Mouse (Mus musculus): ENCODE results near the gene Clmp. TPM values are rescaled to one million over a fixed set of nuclear protein-coding genes. Genes with fewer than 3 reads are reported as not detected.

Gene Clmp
- polyA plus RNA-seq, 1 experiment from 2014 or later, result 26.7 TPM

DNA sequence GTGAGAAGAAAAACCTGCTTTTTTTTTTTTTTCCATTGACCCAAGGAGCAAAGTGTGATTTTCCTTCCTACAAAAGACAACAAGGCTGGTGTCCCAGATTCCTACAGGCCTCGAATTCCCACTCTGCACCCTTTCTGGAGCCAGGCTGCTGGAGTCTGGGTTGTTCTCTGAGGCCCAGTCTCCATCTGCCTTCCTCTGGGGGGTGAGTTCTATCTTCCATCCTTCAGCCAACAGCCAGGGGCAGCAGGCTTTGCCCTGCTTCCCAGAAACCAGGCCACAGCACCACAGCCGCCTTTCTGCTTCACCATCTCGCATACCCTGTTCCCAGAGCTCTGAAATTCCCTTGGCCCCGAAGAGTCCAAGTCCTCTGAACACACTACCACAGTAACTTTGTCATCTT is 10.3 kb downstream of the Clmp start:
- Histone ChIP-seq H3K27me3 (replicated peaks) (no peaks in the 10 kb centered on the region), H3K4me1 (replicated peaks) (peaks cover 13% of the 10 kb centered on the region; the same call in 1 of the 2 replicates), H3K9ac (no peak overlapping the region), H3K4me2 (replicated peaks) (no peak overlapping the region), H3K9me3 (no peaks in the 10 kb centered on the region), H3K4me3 (replicated peaks) (no peak overlapping the region), H3K36me3 (no peaks in the 10 kb centered on the region), H3K27ac (no peak overlapping the region)
- ATAC-seq, result no peak
- WGBS, result 87% methylated on average over 4 of the region's 4 CpGs

DNA sequence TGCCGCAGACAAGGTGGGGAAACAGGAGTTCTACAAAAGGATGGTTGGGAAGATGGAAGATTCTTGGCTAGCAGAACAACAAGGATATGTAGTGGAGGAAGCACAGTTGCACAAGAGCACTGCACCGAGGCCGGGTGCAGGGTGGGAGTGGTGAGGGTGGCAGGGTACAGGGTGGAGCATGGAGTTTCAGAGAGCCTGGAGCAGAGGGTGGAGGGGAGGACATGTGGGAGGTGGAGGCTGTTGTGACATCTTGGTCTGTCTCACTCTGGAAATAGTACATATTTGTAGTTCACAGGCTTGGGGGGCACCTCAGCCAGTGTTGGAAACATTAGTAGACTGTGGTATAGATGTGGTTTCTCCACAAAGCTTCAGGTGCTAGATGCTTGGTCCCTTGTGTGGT is 13.4 kb downstream of the Clmp start:
- Histone ChIP-seq H3K27me3 (replicated peaks) (no peaks in the 10 kb centered on the region), H3K9ac (no peak overlapping the region), H3K27ac (no peak overlapping the region), H3K4me1 (replicated peaks) (no peaks in the 10 kb centered on the region), H3K4me2 (replicated peaks) (no peak overlapping the region), H3K9me3 (no peaks in the 10 kb centered on the region), H3K36me3 (no peaks in the 10 kb centered on the region), H3K4me3 (replicated peaks) (no peak overlapping the region)
- no peak for ATAC-seq
- WGBS, result 84% methylated on average over 3 of the region's 3 CpGs

GRCm38 (mm10) chr9:40700253-40700652 is 14.5 kb downstream of the Clmp start:
- H3K9me3 ChIP-seq, result no peaks in the 10 kb centered on the region
- no peak overlapping the region for H3K4me3 ChIP-seq (replicated peaks)
- no peak overlapping the region for H3K9ac ChIP-seq
- 84% methylated on average over 5 of the region's 5 CpGs for WGBS
- ATAC-seq, result no peak
- 0 out of 2 replicates have a peak, but pooled peaks cover 4% of the 10 kb centered on the region for H3K4me1 ChIP-seq (replicated peaks)
- H3K27me3 ChIP-seq (replicated peaks), result no peaks in the 10 kb centered on the region
- no peak overlapping the region for H3K4me2 ChIP-seq (replicated peaks)
- H3K27ac ChIP-seq, result no peak overlapping the region
- no peaks in the 10 kb centered on the region for H3K36me3 ChIP-seq

GRCm38 (mm10) chr9:40704364-40705276 is 18.9 kb downstream of the Clmp start:
- Histone ChIP-seq H3K27me3 (replicated peaks) (no peaks in the 10 kb centered on the region), H3K4me1 (replicated peaks) (peaks cover 18% of the 10 kb centered on the region), H3K4me3 (replicated peaks) (no peak overlapping the region), H3K9me3 (no peaks in the 10 kb centered on the region), H3K4me2 (replicated peaks) (no peak overlapping the region), H3K9ac (no peak overlapping the region), H3K36me3 (no peaks in the 10 kb centered on the region), H3K27ac (no peak overlapping the region)
- 34% methylated on average over 10 of the region's 10 CpGs for WGBS
- ATAC-seq, result no peak

GRCm38 (mm10) chr9:40708448-40709140 is 22.8 kb downstream of the Clmp start:
- Histone ChIP-seq H3K4me2 (replicated peaks) (no peak overlapping the region), H3K27me3 (replicated peaks) (no peaks in the 10 kb centered on the region), H3K27ac (no peak overlapping the region), H3K36me3 (no peaks in the 10 kb centered on the region), H3K9me3 (no peaks in the 10 kb centered on the region), H3K9ac (no peak overlapping the region), H3K4me3 (replicated peaks) (no peak overlapping the region), H3K4me1 (replicated peaks) (peaks cover 23% of the 10 kb centered on the region)
- ATAC-seq, result no peak
- WGBS, result 66% methylated on average over 12 of the region's 12 CpGs

- Histone ChIP-seq H3K4me3 (replicated peaks) (no peak overlapping the region), H3K27me3 (replicated peaks) (no peaks in the 10 kb centered on the region), H3K36me3 (no peaks in the 10 kb centered on the region), H3K27ac (0 out of 2 replicates have a peak overlapping the region, but pooled peaks have one; percentile 3), H3K4me2 (replicated peaks) (no peak overlapping the region), H3K9ac (no peak overlapping the region), H3K9me3 (no peaks in the 10 kb centered on the region), H3K4me1 (replicated peaks) (peaks cover 23% of the 10 kb centered on the region)
- WGBS, result 75% methylated on average over 7 of the region's 7 CpGs
- no peak for ATAC-seq
Measured at GRCm38 (mm10) chr9:40709141-40709537, 23.4 kb downstream of the Clmp start.

- no peaks in the 10 kb centered on the region for H3K9me3 ChIP-seq
- no peak overlapping the region for H3K4me3 ChIP-seq (replicated peaks)
- ATAC-seq, result no peak
- H3K4me2 ChIP-seq (replicated peaks), result no peak overlapping the region
- no peaks in the 10 kb centered on the region for H3K27me3 ChIP-seq (replicated peaks)
- no peaks in the 10 kb centered on the region for H3K36me3 ChIP-seq
- peak overlapping the region; percentile 27; the same call in 1 of the 2 replicates for H3K27ac ChIP-seq
- peaks cover 20% of the 10 kb centered on the region for H3K4me1 ChIP-seq (replicated peaks)
- H3K9ac ChIP-seq, result no peak overlapping the region
- WGBS, result 70% methylated on average over 3 of the region's 3 CpGs
Measured at GRCm38 (mm10) chr9:40709587-40709986, 23.8 kb downstream of the Clmp start.

DNA sequence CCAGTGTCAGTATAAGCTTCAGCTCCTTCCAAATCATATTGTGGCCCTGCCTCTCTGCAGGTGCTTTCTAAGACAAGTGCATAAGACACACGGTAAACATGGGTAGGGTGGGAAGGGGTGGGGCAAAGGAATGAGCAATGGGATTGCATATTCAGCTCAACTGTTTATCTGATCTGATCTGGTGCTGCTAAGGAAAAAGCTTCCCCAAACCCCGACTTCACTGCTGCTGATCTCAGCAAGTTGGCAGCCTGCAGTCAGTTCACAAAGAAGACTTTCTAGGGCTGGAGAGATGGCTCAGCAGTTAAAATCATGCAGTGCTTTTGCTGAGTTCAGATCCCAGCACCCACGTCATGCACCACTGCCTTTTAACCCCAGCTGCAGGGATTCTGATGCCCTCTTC is 24.2 kb downstream of the Clmp start:
- no peak overlapping the region for H3K4me3 ChIP-seq (replicated peaks)
- WGBS, result 31% methylated on average over 3 of the region's 3 CpGs
- H3K9ac ChIP-seq, result no peak overlapping the region
- H3K9me3 ChIP-seq, result no peaks in the 10 kb centered on the region
- H3K4me2 ChIP-seq (replicated peaks), result no peak overlapping the region
- H3K36me3 ChIP-seq, result no peaks in the 10 kb centered on the region
- peak overlapping the region; percentile 27; the same call in 1 of the 2 replicates for H3K27ac ChIP-seq
- no peaks in the 10 kb centered on the region for H3K27me3 ChIP-seq (replicated peaks)
- H3K4me1 ChIP-seq (replicated peaks), result peaks cover 19% of the 10 kb centered on the region
- ATAC-seq, result no peak

DNA sequence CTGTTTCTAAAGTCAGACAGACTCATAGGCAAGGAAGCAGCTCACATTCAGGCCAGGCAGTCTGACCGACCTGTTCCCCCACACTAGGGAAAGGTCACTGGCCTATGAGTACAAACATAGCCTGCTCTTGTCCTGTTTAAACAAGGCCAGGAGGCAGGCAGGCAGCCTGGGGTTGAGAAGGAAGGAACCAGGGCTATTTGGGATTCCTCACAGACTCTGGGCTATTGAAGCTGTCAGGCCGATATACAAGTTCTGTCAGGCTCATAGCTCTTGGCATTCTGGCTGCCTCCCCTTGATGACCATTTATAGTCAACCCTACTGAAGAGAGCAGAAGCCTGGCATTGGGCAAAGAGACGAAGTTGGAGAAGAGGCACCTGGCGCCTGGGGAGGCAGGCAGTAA is 25.9 kb downstream of the Clmp start:
- no peak overlapping the region for H3K9ac ChIP-seq
- no peak overlapping the region for H3K4me2 ChIP-seq (replicated peaks)
- H3K4me1 ChIP-seq (replicated peaks), result peaks cover 22% of the 10 kb centered on the region
- H3K4me3 ChIP-seq (replicated peaks), result no peak overlapping the region
- WGBS, result 38% methylated on average over 4 of the region's 4 CpGs
- ATAC-seq, result peak; percentile 62
- no peaks in the 10 kb centered on the region for H3K36me3 ChIP-seq
- no peaks in the 10 kb centered on the region for H3K9me3 ChIP-seq
- no peaks in the 10 kb centered on the region for H3K27me3 ChIP-seq (replicated peaks)
- H3K27ac ChIP-seq, result peak overlapping the region; percentile 54

DNA sequence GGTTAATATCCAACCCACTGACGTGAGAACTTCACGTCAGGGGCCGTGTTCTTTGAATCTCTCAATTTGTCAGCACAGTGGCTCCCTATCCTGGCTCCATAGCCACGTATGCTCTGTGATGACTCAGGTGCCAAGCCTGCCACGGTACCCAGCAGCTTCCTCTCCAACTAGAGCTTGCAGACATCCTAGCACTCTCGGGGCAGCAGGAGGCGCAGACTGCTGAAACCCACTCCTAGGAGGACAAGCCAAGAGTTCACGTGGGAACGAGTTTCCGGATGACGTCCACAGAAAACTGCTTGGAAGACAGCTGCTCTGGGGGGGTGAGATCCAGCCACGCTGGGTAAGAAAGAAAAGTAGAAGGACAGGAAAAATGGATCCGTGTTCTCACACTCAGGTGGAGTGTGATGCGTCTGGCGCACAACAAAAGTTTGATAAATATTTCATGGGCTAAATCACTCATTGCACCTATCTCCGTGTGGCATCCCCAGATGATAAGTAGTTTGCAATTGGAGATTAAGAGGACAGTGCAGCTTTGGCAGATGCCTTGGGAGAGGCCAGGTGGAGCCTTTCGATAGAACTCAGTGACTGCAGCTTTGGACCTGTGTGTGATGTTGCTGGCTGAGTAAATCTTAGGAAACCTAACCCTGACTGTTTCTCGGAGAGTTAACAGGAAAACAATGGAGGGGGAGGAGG is 31.6 kb downstream of the Clmp start:
- no peaks in the 10 kb centered on the region for H3K27me3 ChIP-seq (replicated peaks)
- H3K4me3 ChIP-seq (replicated peaks), result no peak overlapping the region
- H3K4me1 ChIP-seq (replicated peaks), result peaks cover 12% of the 10 kb centered on the region; the same call in 1 of the 2 replicates
- H3K4me2 ChIP-seq (replicated peaks), result no peak overlapping the region; the same call in 1 of the 2 replicates
- ATAC-seq, result 0 out of 2 replicates have a peak, but pooled peaks have one; percentile 41
- 46% methylated on average over 18 of the region's 18 CpGs for WGBS
- no peaks in the 10 kb centered on the region for H3K36me3 ChIP-seq
- no peaks in the 10 kb centered on the region for H3K9me3 ChIP-seq
- no peak overlapping the region for H3K27ac ChIP-seq
- H3K9ac ChIP-seq, result no peak overlapping the region

- no peaks in the 10 kb centered on the region for H3K27me3 ChIP-seq (replicated peaks)
- no peak overlapping the region for H3K4me3 ChIP-seq (replicated peaks)
- no peaks in the 10 kb centered on the region for H3K36me3 ChIP-seq
- H3K9ac ChIP-seq, result no peak overlapping the region
- H3K27ac ChIP-seq, result no peak overlapping the region
- no peak for ATAC-seq
- no peak overlapping the region; the same call in 1 of the 2 replicates for H3K4me2 ChIP-seq (replicated peaks)
- WGBS, result 22% methylated on average over 7 of the region's 7 CpGs
- no peaks in the 10 kb centered on the region for H3K9me3 ChIP-seq
- H3K4me1 ChIP-seq (replicated peaks), result peaks cover 12% of the 10 kb centered on the region; the same call in 1 of the 2 replicates
Measured at GRCm38 (mm10) chr9:40717875-40718185, 32.1 kb downstream of the Clmp start.

DNA sequence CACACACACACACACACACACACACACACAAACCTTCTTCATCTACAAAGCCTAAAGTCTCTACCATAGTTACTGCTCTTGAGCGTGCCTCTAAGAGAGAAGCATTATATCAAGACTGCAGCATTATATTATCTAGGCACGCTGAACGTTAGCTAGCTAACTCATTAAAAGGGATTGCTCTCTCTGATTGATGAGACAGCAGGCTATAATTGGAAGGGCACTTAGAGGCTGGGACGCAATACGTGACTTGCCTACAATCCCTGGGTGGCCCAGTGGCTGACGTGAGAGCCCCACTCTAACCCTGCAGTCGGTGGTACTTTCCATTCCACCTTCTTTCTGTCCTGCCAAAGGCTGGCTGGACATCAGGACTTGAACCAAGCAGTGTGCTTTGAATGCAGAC is 35.1 kb downstream of the Clmp start:
- Histone ChIP-seq H3K36me3 (no peaks in the 10 kb centered on the region), H3K27me3 (replicated peaks) (no peaks in the 10 kb centered on the region), H3K9ac (no peak overlapping the region), H3K4me1 (replicated peaks) (peaks cover 12% of the 10 kb centered on the region; the same call in 1 of the 2 replicates), H3K4me2 (replicated peaks) (no peak overlapping the region), H3K9me3 (no peaks in the 10 kb centered on the region), H3K27ac (no peak overlapping the region), H3K4me3 (replicated peaks) (no peak overlapping the region)
- WGBS, result 42% methylated on average over 7 of the region's 7 CpGs
- no peak for ATAC-seq

All from intestine, embryonic 15.5 days (tissue).